Mouse (Mus musculus): ENCODE data around the gene Actn4.

Actn4 gene

GRCm38 (mm10) chr7:28960354-28961046 lies 1.6 kb downstream of the Actn4 start:
- POLR2A ChIA-PET = interaction anchor here (0.5 to 16.8 kb wide), 25 partner anchors 10 to 1019 kb away, joined by 3 to 235 read pairs (median 4); partner anchors contain the start of genes Eif3k (in 3 of the 4), Map4k1 (in 2 of the 4) and Hnrnpl (in 1 of the 4)
- CTCF ChIA-PET = interaction anchor here in 1 of 4 experiments (0.5 kb wide), 1 partner anchor 31 kb away, joined by 6 read pairs; no protein-coding TSS in a partner anchor

GRCm38 (mm10) chr7:28959505-28960045 lies 2.6 kb downstream of the Actn4 start:
- CTCF ChIA-PET = no interaction called here
- POLR2A ChIA-PET = interaction anchor here (0.6 to 16.8 kb wide), 26 partner anchors 9 to 1020 kb away, joined by 3 to 235 read pairs (median 4); partner anchors contain the start of genes Eif3k (in 2 of the 4) and Map4k1 (in 2 of the 4)

- POLR2A ChIA-PET = interaction anchor here (0.5 to 16.8 kb wide), 33 partner anchors 9 to 1605 kb away, joined by 3 to 235 read pairs (median 4); partner anchors contain the start of genes Catsperg1 (in 1 of the 4), Eif3k (in 1 of the 4) and Map4k1 (in 1 of the 4)
- CTCF ChIA-PET = interaction anchor here in 2 of 4 experiments (0.6 kb wide), 5 partner anchors 15 to 125 kb away, joined by 3 to 7 read pairs (median 3); partner anchors contain the start of gene Lgals4 (in 1 of the 2)
Measured at GRCm38 (mm10) chr7:28958770-28959169, 3.4 kb downstream of the Actn4 start.

- CTCF ChIA-PET = interaction anchor here in 3 of 4 experiments (0.6 to 1.6 kb wide), 8 partner anchors 13 to 124 kb away, joined by 3 to 7 read pairs (median 4); partner anchors contain the start of gene Lgals4 (in 1 of the 3)
- POLR2A ChIA-PET = interaction anchor here (0.6 to 16.8 kb wide), 32 partner anchors 8 to 1604 kb away, joined by 3 to 235 read pairs (median 4); no protein-coding TSS in a partner anchor
Measured at GRCm38 (mm10) chr7:28957997-28958725, 4.0 kb downstream of the Actn4 start.

GRCm38 (mm10) chr7:28957286-28957685 lies 4.9 kb downstream of the Actn4 start:
- POLR2A ChIA-PET = interaction anchor here in 3 of 4 experiments (0.7 to 16.8 kb wide), 11 partner anchors 9 to 191 kb away, joined by 3 to 235 read pairs (median 6); partner anchors contain the start of gene Sirt2 (in 1 of the 3)
- CTCF ChIA-PET = interaction anchor here in 3 of 4 experiments (0.7 to 1.6 kb wide), 3 partner anchors 18 to 33 kb away, joined by 3 to 6 read pairs (median 5); no protein-coding TSS in a partner anchor

- ChIA-PET POLR2A (interaction anchor here in 2 of 4 experiments (1.0 to 16.8 kb wide), 8 partner anchors 8 to 146 kb away, joined by 3 to 235 read pairs (median 16); no protein-coding TSS in a partner anchor), CTCF (interaction anchor here in 1 of 4 experiments (1.6 kb wide), 1 partner anchor 18 kb away, joined by 5 read pairs; no protein-coding TSS in a partner anchor)
Measured at GRCm38 (mm10) chr7:28956270-28956669, 5.9 kb downstream of the Actn4 start.

- POLR2A ChIA-PET = interaction anchor here in 2 of 4 experiments (1.6 to 16.8 kb wide), 3 partner anchors 8 to 18 kb away, joined by 7 to 235 read pairs (median 69); no protein-coding TSS in a partner anchor
Measured at GRCm38 (mm10) chr7:28955295-28955897, 6.7 kb downstream of the Actn4 start.

GRCm38 (mm10) chr7:28954773-28955172 lies 7.4 kb downstream of the Actn4 start:
- CTCF ChIA-PET = interaction anchor here in 1 of 4 experiments (1.6 kb wide), 1 partner anchor 162 kb away, joined by 3 read pairs; no protein-coding TSS in a partner anchor
- POLR2A ChIA-PET = interaction anchor here in 2 of 4 experiments (1.3 to 16.8 kb wide), 9 partner anchors 7 to 27 kb away, joined by 3 to 235 read pairs (median 7); partner anchors contain the start of genes Actn4 (in 2 of the 2), Eif3k (in 2 of the 2) and Map4k1 (in 2 of the 2)

More at GRCm38 (mm10) chr7:28955295-28955897, 6.7 kb downstream of the Actn4 start:
- CTCF ChIA-PET = no interaction called here

- CTCF ChIA-PET = interaction anchor here in 3 of 4 experiments (0.6 to 1.6 kb wide), 9 partner anchors 14 to 730 kb away, joined by 3 to 5 read pairs (median 3); no protein-coding TSS in a partner anchor
- POLR2A ChIA-PET = interaction anchor here (0.5 to 16.8 kb wide), 30 partner anchors 8 to 853 kb away, joined by 3 to 235 read pairs (median 4); partner anchors contain the start of genes Eif3k (in 4 of the 4), Map4k1 (in 4 of the 4) and Actn4 (in 2 of the 4)
Measured at GRCm38 (mm10) chr7:28953476-28954376, 8.4 kb downstream of the Actn4 start.

GRCm38 (mm10) chr7:28952786-28953185 lies 9.4 kb downstream of the Actn4 start:
- ChIA-PET CTCF (interaction anchor here in 2 of 4 experiments (0.6 to 1.0 kb wide), 4 partner anchors 13 to 241 kb away, joined by 3 to 4 read pairs (median 3); no protein-coding TSS in a partner anchor), POLR2A (interaction anchor here (0.6 to 16.8 kb wide), 25 partner anchors 8 to 143 kb away, joined by 3 to 235 read pairs (median 5); partner anchors contain the start of gene Actn4 (in 2 of the 4))

GRCm38 (mm10) chr7:28951764-28952163 lies 10.4 kb downstream of the Actn4 start:
- ChIA-PET POLR2A (interaction anchor here in 2 of 4 experiments (0.9 to 16.8 kb wide), 12 partner anchors 8 to 142 kb away, joined by 3 to 235 read pairs (median 6); partner anchors contain the start of genes Actn4 (in 2 of the 2), Eif3k (in 2 of the 2) and Map4k1 (in 2 of the 2)), CTCF (no interaction called here)

- POLR2A ChIA-PET = interaction anchor here (0.5 to 16.8 kb wide), 21 partner anchors 8 to 504 kb away, joined by 3 to 235 read pairs (median 4); partner anchors contain the start of genes Actn4 (in 3 of the 4), Eif3k (in 2 of the 4), Map4k1 (in 2 of the 4) and Sirt2 (in 1 of the 4)
Measured at GRCm38 (mm10) chr7:28950346-28951037, 11.6 kb downstream of the Actn4 start.

GRCm38 (mm10) chr7:28949298-28949697 lies 12.8 kb downstream of the Actn4 start:
- CTCF ChIA-PET = interaction anchor here in 1 of 4 experiments (0.6 to 1.1 kb wide), 3 partner anchors 33 to 91 kb away, joined by 3 to 5 read pairs (median 3); partner anchors contain the start of genes Eif3k and Map4k1
- POLR2A ChIA-PET = interaction anchor here (0.6 to 16.8 kb wide), 27 partner anchors 8 to 599 kb away, joined by 3 to 235 read pairs (median 7); partner anchors contain the start of genes Actn4 (in 4 of the 4), Map4k1 (in 3 of the 4), Eif3k (in 2 of the 4) and Rps16 (in 1 of the 4)

More at GRCm38 (mm10) chr7:28950346-28951037, 11.6 kb downstream of the Actn4 start:
- CTCF ChIA-PET = interaction anchor here in 3 of 4 experiments (0.5 to 1.1 kb wide), 5 partner anchors 20 to 1124 kb away, joined by 3 to 4 read pairs (median 3); partner anchors contain the start of genes Eif3k (in 1 of the 3) and Map4k1 (in 1 of the 3)

GRCm38 (mm10) chr7:28948746-28949145 lies 13.4 kb downstream of the Actn4 start:
- CTCF ChIA-PET = interaction anchor here in 2 of 4 experiments (0.6 to 1.2 kb wide), 6 partner anchors 25 to 113 kb away, joined by 3 to 6 read pairs (median 3); partner anchors contain the start of genes Eif3k (in 1 of the 2) and Map4k1 (in 1 of the 2)

More at GRCm38 (mm10) chr7:28948746-28949145, 13.4 kb downstream of the Actn4 start:
- POLR2A ChIA-PET = interaction anchor here (0.6 to 16.8 kb wide), 31 partner anchors 8 to 599 kb away, joined by 3 to 235 read pairs (median 6); partner anchors contain the start of genes Actn4 (in 4 of the 4), Eif3k (in 2 of the 4), Map4k1 (in 2 of the 4) and Rps16 (in 1 of the 4)
